Comparison of ENCODE assay signal across 30 mouse cellular contexts in genomic region chr5:44676145-44676754, GRCm38 (mm10).
DNase-seq lines count a peak whose midpoint lies in the region; ATAC-seq and TF ChIP-seq lines count a peak whose summit lies in the region.
"Had no signal": no experiment of that assay in that cellular context is flagged by ENCODE, and none has a peak within 500 bp of the region (broad histone marks: within the 10 kb centered on the region; RNA-seq: fewer than 3 reads in every experiment).

No protein-coding gene starts in this region.

- peak; percentile 68 for ATAC-seq in hindbrain, embryonic 15.5 days (ENCODE audit: low FRiP score, low read depth)
- ATAC-seq in hindbrain, embryonic 11.5 days (ENCODE audit: low FRiP score), result no peak
- peak; percentile 36; the same call in 1 of the 2 replicates for ATAC-seq in neural tube, embryonic 15.5 days (ENCODE audit: low FRiP score)
- peak; percentile 67 for ATAC-seq in forebrain, embryonic 16.5 days
- peak; percentile 57 for ATAC-seq in midbrain, postnatal 0 days (ENCODE audit: low FRiP score)
- ATAC-seq: CD4-positive, CD25-positive, alpha-beta regulatory T cell, adult 4 months; intestine, embryonic 15.5 days had no signal

- H3K9me3 ChIP-seq in hindbrain, embryonic 15.5 days, result no peaks in the 10 kb centered on the region
- no peaks in the 10 kb centered on the region for H3K9me3 ChIP-seq in hindbrain, embryonic 11.5 days (ENCODE audit: control insufficient read depth, low read length)
- H3K9me3 ChIP-seq in neural tube, embryonic 15.5 days (replicated peaks), result no peaks in the 10 kb centered on the region
- no peaks in the 10 kb centered on the region for H3K9me3 ChIP-seq in forebrain, embryonic 16.5 days (ENCODE audit: control insufficient read depth, low read length)
- H3K9me3 ChIP-seq in midbrain, postnatal 0 days (ENCODE audit: low read length), result no peaks in the 10 kb centered on the region
- H3K9me3 ChIP-seq: intestine, embryonic 15.5 days; limb, embryonic 10.5 days; limb, embryonic 15.5 days; liver, embryonic 13.5 days; neural tube, embryonic 13.5 days had no signal

- H3K4me1 ChIP-seq in hindbrain, embryonic 15.5 days (replicated peaks), result peaks cover 12% of the 10 kb centered on the region; the same call in 1 of the 2 replicates
- no peaks in the 10 kb centered on the region for H3K4me1 ChIP-seq in hindbrain, embryonic 11.5 days (replicated peaks; ENCODE audit: control insufficient read depth, insufficient read depth, low read length)
- H3K4me1 ChIP-seq in neural tube, embryonic 15.5 days, result no peaks in the 10 kb centered on the region
- peaks cover 13% of the 10 kb centered on the region for H3K4me1 ChIP-seq in forebrain, embryonic 16.5 days (replicated peaks; ENCODE audit: control insufficient read depth, insufficient read depth, low read length)
- peaks cover 5% of the 10 kb centered on the region; the same call in 1 of the 2 replicates for H3K4me1 ChIP-seq in midbrain, postnatal 0 days (ENCODE audit: insufficient read depth, low read length)
- H3K4me1 ChIP-seq: liver, embryonic 13.5 days had no signal

- no peak for DNase-seq in hindbrain, embryonic 11.5 days (ENCODE audit: low spot score)
- no peak for DNase-seq in neural tube, embryonic 10.5 days (ENCODE audit: extremely low spot score, low spot score)
- DNase-seq in midbrain, postnatal 0 days (ENCODE audit: low spot score), result peak; percentile 30
- DNase-seq in layer of hippocampus, adult 9-10 months (ENCODE audit: low spot score), result no peak
- DNase-seq in thymus, postnatal 14 days, result no peak
- DNase-seq: adrenal gland, adult 2 months; adrenal gland, postnatal 36 days; cerebellum, adult 2 months; cerebellum, postnatal 14 days; gastrocnemius, postnatal 14 days; kidney, adult 8-10 months; kidney, postnatal 4 days; layer of hippocampus, postnatal 36 days; liver, embryonic 13.5 days; lung, adult 2 months; lung, postnatal 10 days; thymus, adult 2 months had no signal

- H3K4me3 ChIP-seq in hindbrain, embryonic 15.5 days, result no peak overlapping the region
- no peak overlapping the region for H3K4me3 ChIP-seq in hindbrain, embryonic 11.5 days (ENCODE audit: low read depth, low read length)
- no peak overlapping the region for H3K4me3 ChIP-seq in neural tube, embryonic 15.5 days (replicated peaks)
- H3K4me3 ChIP-seq in forebrain, embryonic 16.5 days (replicated peaks; ENCODE audit: low read length), result no peak overlapping the region
- H3K4me3 ChIP-seq in midbrain, postnatal 0 days (ENCODE audit: low read depth, low read length), result no peak overlapping the region
- H3K4me3 ChIP-seq: erythroblast, embryonic 14.5 days; intestine, embryonic 15.5 days; limb, embryonic 10.5 days; limb, embryonic 15.5 days; liver, embryonic 13.5 days; myocyte; neural tube, embryonic 13.5 days had no signal

- no peak overlapping the region for H3K4me2 ChIP-seq in hindbrain, embryonic 15.5 days
- no peak overlapping the region for H3K4me2 ChIP-seq in hindbrain, embryonic 11.5 days (replicated peaks; ENCODE audit: low read depth, low read length)
- H3K4me2 ChIP-seq in neural tube, embryonic 15.5 days, result no peak overlapping the region
- H3K4me2 ChIP-seq in forebrain, embryonic 16.5 days (ENCODE audit: low read length), result peak overlapping the region; percentile 8
- no peak overlapping the region for H3K4me2 ChIP-seq in midbrain, postnatal 0 days (ENCODE audit: low read depth, low read length, poor library complexity, severe bottlenecking)
- H3K4me2 ChIP-seq: heart, embryonic 11.5 days; intestine, embryonic 15.5 days; limb, embryonic 15.5 days; liver, embryonic 13.5 days; neural tube, embryonic 13.5 days had no signal

- no peak overlapping the region; the same call in 1 of the 2 replicates for H3K27ac ChIP-seq in hindbrain, embryonic 15.5 days (replicated peaks)
- no peak overlapping the region for H3K27ac ChIP-seq in hindbrain, embryonic 11.5 days (ENCODE audit: low read depth, low read length)
- H3K27ac ChIP-seq in neural tube, embryonic 15.5 days (replicated peaks), result no peak overlapping the region
- H3K27ac ChIP-seq in forebrain, embryonic 16.5 days (ENCODE audit: low read length), result peak overlapping the region; percentile 37
- peak overlapping the region; percentile 77 for H3K27ac ChIP-seq in midbrain, postnatal 0 days (ENCODE audit: low read depth, low read length)
- H3K27ac ChIP-seq: intestine, embryonic 15.5 days; kidney, postnatal 0 days; limb, embryonic 10.5 days; limb, embryonic 15.5 days; liver, embryonic 13.5 days; macrophage; neural tube, embryonic 13.5 days had no signal

- no peaks in the 10 kb centered on the region for H3K27me3 ChIP-seq in hindbrain, embryonic 15.5 days
- H3K27me3 ChIP-seq in hindbrain, embryonic 11.5 days (ENCODE audit: control insufficient read depth, insufficient read depth, low read length), result no peaks in the 10 kb centered on the region
- H3K27me3 ChIP-seq in neural tube, embryonic 15.5 days (replicated peaks), result no peaks in the 10 kb centered on the region
- H3K27me3 ChIP-seq in forebrain, embryonic 16.5 days (replicated peaks; ENCODE audit: control insufficient read depth, insufficient read depth, low read length), result no peaks in the 10 kb centered on the region
- H3K27me3 ChIP-seq in midbrain, postnatal 0 days (ENCODE audit: insufficient read depth, low read length), result no peaks in the 10 kb centered on the region
- H3K27me3 ChIP-seq: intestine, embryonic 15.5 days; limb, embryonic 15.5 days; liver, embryonic 13.5 days; neural tube, embryonic 13.5 days had no signal

- no peak overlapping the region for H3K9ac ChIP-seq in hindbrain, embryonic 15.5 days
- H3K9ac ChIP-seq in hindbrain, embryonic 11.5 days (ENCODE audit: low read depth, low read length), result no peak overlapping the region
- H3K9ac ChIP-seq in neural tube, embryonic 15.5 days (replicated peaks), result no peak overlapping the region
- H3K9ac ChIP-seq in forebrain, embryonic 16.5 days (replicated peaks; ENCODE audit: low read depth, low read length), result no peak overlapping the region
- no peak overlapping the region for H3K9ac ChIP-seq in midbrain, postnatal 0 days (replicated peaks; ENCODE audit: low read length, poor library complexity, severe bottlenecking)
- H3K9ac ChIP-seq: intestine, embryonic 15.5 days; limb, embryonic 15.5 days; liver, embryonic 13.5 days; neural tube, embryonic 13.5 days had no signal

- TF ChIP-seq CTCF in midbrain, postnatal 0 days (IDR thresholded peaks at IDR 0.05), result no peak

- H3K36me3 ChIP-seq in hindbrain, embryonic 15.5 days, result no peaks in the 10 kb centered on the region
- H3K36me3 ChIP-seq in hindbrain, embryonic 11.5 days (ENCODE audit: control insufficient read depth, insufficient read depth, low read length), result no peaks in the 10 kb centered on the region
- H3K36me3 ChIP-seq in neural tube, embryonic 15.5 days, result no peaks in the 10 kb centered on the region
- no peaks in the 10 kb centered on the region for H3K36me3 ChIP-seq in forebrain, embryonic 16.5 days (ENCODE audit: control insufficient read depth, insufficient read depth)
- no peaks in the 10 kb centered on the region for H3K36me3 ChIP-seq in midbrain, postnatal 0 days (ENCODE audit: insufficient read depth, low read length)
- H3K36me3 ChIP-seq: intestine, embryonic 15.5 days; limb, embryonic 10.5 days; limb, embryonic 15.5 days; liver, embryonic 13.5 days; neural tube, embryonic 13.5 days had no signal

- WGBS in hindbrain, embryonic 15.5 days, result 51% methylated on average over 5 of the region's 5 CpGs
- 84% methylated on average over 5 of the region's 5 CpGs for WGBS in hindbrain, embryonic 11.5 days
- 72% methylated on average over 5 of the region's 5 CpGs for whole genome bisulfite sequencing in neural tube, embryonic 15.5 days
- WGBS in forebrain, embryonic 16.5 days, result 27% methylated on average over 5 of the region's 5 CpGs
- 48% methylated on average over 5 of the region's 5 CpGs for WGBS in midbrain, postnatal 0 days

Comparison
In these comparisons a context has a peak if more than half of its experiments do, and no peak if none do; other contexts are left out.
1. H3K27ac ChIP-seq: peak in forebrain, embryonic 16.5 days (single experiment) and midbrain, postnatal 0 days (single experiment); none in hindbrain, embryonic 15.5 days (single experiment), hindbrain, embryonic 11.5 days (single experiment) and neural tube, embryonic 15.5 days (single experiment).